Mouse (Mus musculus): ENCODE measurements at regions not wholly inside any gene's neighbourhood (a gene's known extent, or its start where the extent isn't known, plus 50 kb on each side); places are given as distances from the start of the nearest gene placed in this dataset.
A peak's percentile ranks its signal among the peaks of the same experiment; 100 is the strongest.

DNA sequence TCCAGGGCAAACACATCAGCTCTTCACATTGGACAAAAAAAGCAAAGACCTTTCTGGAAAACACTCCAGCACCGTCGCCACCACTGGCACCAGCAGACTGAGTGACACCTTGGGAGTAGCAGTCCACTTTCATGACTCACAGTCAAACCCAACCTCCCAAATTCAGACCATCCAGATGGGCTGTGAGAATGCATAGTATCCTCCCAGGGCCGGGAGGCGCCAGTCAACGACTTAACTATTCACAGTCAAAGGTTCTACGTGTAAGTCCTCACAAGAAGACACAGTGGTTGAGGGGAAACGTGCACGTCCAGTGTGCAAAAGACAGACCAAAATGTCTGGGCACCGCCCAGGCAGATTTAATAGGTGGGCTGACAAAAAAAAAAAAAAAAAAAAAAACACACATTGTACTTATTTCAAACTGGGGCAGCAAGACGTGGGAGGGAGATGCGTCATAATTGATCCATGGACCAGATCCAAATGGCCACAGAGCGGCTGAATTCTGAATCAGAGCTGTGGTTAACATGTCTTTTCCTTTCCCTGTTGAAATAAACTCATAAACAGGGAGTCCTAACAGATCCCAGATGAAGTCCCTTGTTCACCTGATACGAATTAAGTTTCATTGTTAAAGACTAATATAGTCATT, 137.6 kb upstream of the Sox2 start:
- no peak overlapping the region for H3K9ac ChIP-seq
- WGBS, result 90% methylated on average over 13 of the region's 13 CpGs
- no peak for ATAC-seq

GRCm38 (mm10) chr3:34510723-34511122, 139.5 kb upstream of the Sox2 start:
- no peak overlapping the region for H3K9ac ChIP-seq
- H3K4me1 ChIP-seq (replicated peaks), result no peaks in the 10 kb centered on the region
- H3K36me3 ChIP-seq, result no peaks in the 10 kb centered on the region
- WGBS, result 80% methylated on average over 4 of the region's 4 CpGs
- H3K27ac ChIP-seq, result no peak overlapping the region
- no peak overlapping the region for H3K4me2 ChIP-seq (replicated peaks)
- ATAC-seq, result no peak
- H3K4me3 ChIP-seq (replicated peaks), result no peak overlapping the region
- H3K27me3 ChIP-seq (replicated peaks), result no peaks in the 10 kb centered on the region
- H3K9me3 ChIP-seq, result no peaks in the 10 kb centered on the region

More for the DNA sequence above, 137.6 kb upstream of the Sox2 start:
- no peaks in the 10 kb centered on the region for H3K36me3 ChIP-seq
- H3K4me1 ChIP-seq (replicated peaks), result no peaks in the 10 kb centered on the region
- no peaks in the 10 kb centered on the region for H3K27me3 ChIP-seq (replicated peaks)
- H3K27ac ChIP-seq, result no peak overlapping the region
- no peak overlapping the region for H3K4me2 ChIP-seq (replicated peaks)
- H3K9me3 ChIP-seq, result no peaks in the 10 kb centered on the region
- H3K4me3 ChIP-seq (replicated peaks), result no peak overlapping the region

DNA sequence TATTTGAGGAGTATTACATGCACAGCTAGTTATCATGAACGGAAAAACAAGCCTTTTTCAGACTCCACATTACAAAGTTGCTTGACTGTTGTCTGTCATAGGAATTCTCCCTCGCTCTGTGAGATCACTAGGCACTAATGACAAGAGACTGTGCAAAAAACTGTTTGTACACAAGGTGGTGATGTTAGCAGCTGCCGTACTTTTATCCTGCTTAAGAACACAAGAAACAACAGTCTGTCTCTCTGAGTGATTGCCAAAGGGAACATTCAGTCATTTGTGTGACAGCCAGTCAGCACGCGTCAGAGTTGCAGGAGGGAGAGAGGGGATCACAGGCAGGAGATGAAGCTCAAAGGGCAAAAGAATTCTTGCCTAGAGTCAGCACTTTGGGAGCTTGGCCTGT, 141.0 kb upstream of the Sox2 start:
- 60% methylated on average over 5 of the region's 5 CpGs for WGBS
- Histone ChIP-seq H3K4me1 (replicated peaks) (no peaks in the 10 kb centered on the region), H3K27me3 (replicated peaks) (no peaks in the 10 kb centered on the region), H3K9ac (no peak overlapping the region), H3K4me3 (replicated peaks) (no peak overlapping the region), H3K4me2 (replicated peaks) (no peak overlapping the region), H3K27ac (no peak overlapping the region), H3K9me3 (no peaks in the 10 kb centered on the region), H3K36me3 (no peaks in the 10 kb centered on the region)
- no peak for ATAC-seq

DNA sequence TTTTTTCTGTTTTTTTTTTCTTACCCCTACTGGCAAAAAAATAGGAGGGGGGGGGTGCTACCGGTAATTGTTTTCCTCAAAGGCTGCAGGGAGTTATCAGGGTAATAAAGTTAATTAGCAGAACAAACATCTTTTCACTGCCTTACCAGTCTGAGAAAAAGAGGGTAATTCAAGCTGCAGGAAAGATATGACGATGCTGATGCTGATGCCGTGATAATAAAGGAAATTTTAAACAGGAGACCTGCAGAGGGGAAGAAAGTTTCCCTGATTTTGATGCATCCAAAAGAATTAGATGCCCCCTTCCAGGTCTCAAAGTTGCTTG, 145.7 kb upstream of the Sox2 start:
- Histone ChIP-seq H3K27ac (no peak overlapping the region), H3K4me3 (replicated peaks) (no peak overlapping the region), H3K27me3 (replicated peaks) (no peaks in the 10 kb centered on the region), H3K9me3 (no peaks in the 10 kb centered on the region), H3K9ac (no peak overlapping the region), H3K36me3 (no peaks in the 10 kb centered on the region), H3K4me1 (replicated peaks) (no peaks in the 10 kb centered on the region), H3K4me2 (replicated peaks) (no peak overlapping the region)
- WGBS, result 38% methylated on average over 3 of the region's 3 CpGs
- no peak for ATAC-seq

- no peaks in the 10 kb centered on the region for H3K4me1 ChIP-seq (replicated peaks)
- no peaks in the 10 kb centered on the region for H3K36me3 ChIP-seq
- no peak overlapping the region for H3K9ac ChIP-seq
- H3K27ac ChIP-seq, result no peak overlapping the region
- H3K9me3 ChIP-seq, result no peaks in the 10 kb centered on the region
- WGBS, result 68% methylated on average over 13 of the region's 13 CpGs
- no peak for ATAC-seq
- H3K4me3 ChIP-seq (replicated peaks), result no peak overlapping the region
- no peaks in the 10 kb centered on the region for H3K27me3 ChIP-seq (replicated peaks)
- no peak overlapping the region for H3K4me2 ChIP-seq (replicated peaks)
Measured at GRCm38 (mm10) chr3:34503874-34504572, 146.2 kb upstream of the Sox2 start.

GRCm38 (mm10) chr3:34496839-34497238, 153.4 kb upstream of the Sox2 start:
- no peak overlapping the region for H3K4me2 ChIP-seq (replicated peaks)
- H3K27ac ChIP-seq, result no peak overlapping the region
- H3K36me3 ChIP-seq, result no peaks in the 10 kb centered on the region
- no peak overlapping the region for H3K4me3 ChIP-seq (replicated peaks)
- no peaks in the 10 kb centered on the region for H3K27me3 ChIP-seq (replicated peaks)
- H3K4me1 ChIP-seq (replicated peaks), result no peaks in the 10 kb centered on the region
- no peak for ATAC-seq
- no peak overlapping the region for H3K9ac ChIP-seq
- no peaks in the 10 kb centered on the region for H3K9me3 ChIP-seq
- WGBS, result 88% methylated on average over 8 of the region's 8 CpGs

DNA sequence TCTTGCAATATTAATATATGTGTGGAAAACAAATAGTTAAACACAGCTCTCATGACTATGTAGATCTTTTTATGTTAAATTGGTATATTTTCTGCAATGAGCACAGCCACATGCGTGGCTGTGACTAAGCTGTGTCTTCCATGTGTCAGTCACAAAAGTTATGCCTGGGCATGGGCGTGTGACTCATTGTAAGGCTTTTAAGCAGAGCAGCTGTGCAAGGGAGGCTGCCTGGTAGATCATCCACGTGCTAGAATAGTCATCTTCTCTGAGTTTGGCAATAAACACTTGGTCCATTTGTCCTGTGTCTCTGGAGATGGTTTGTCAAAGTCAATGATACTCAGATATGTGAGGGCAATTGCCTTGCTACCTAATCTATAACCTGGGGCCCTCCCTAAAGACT, 154.6 kb upstream of the Sox2 start:
- no peak overlapping the region for H3K9ac ChIP-seq

DNA sequence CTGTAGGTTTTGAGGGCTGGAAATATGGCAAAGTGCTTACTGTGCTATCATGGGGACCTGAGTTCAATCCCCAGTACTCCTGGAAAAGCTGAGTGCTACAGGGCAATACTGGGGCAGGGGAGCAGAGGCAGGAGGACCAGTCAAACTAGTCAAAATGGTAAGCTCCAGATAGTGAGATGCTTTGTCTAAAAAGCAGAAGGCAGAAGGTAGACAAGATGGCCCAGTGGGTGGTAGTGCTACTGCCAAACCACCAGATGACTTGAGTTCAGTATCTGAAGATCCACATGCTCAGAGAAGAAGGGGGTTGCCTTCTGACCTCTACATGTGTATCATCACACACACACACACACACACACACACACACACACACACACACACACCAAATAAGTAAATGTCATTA, 156.3 kb upstream of the Sox2 start:
- ATAC-seq, result no peak
- Histone ChIP-seq H3K4me1 (replicated peaks) (no peaks in the 10 kb centered on the region), H3K9me3 (no peaks in the 10 kb centered on the region), H3K9ac (no peak overlapping the region), H3K4me2 (replicated peaks) (no peak overlapping the region), H3K4me3 (replicated peaks) (no peak overlapping the region), H3K36me3 (no peaks in the 10 kb centered on the region), H3K27ac (no peak overlapping the region), H3K27me3 (replicated peaks) (no peaks in the 10 kb centered on the region)

More for the DNA sequence above, 154.6 kb upstream of the Sox2 start:
- Histone ChIP-seq H3K27me3 (replicated peaks) (no peaks in the 10 kb centered on the region), H3K4me3 (replicated peaks) (no peak overlapping the region), H3K27ac (no peak overlapping the region), H3K36me3 (no peaks in the 10 kb centered on the region), H3K4me2 (replicated peaks) (no peak overlapping the region), H3K9me3 (no peaks in the 10 kb centered on the region), H3K4me1 (replicated peaks) (no peaks in the 10 kb centered on the region)
- no peak for ATAC-seq
- whole genome bisulfite sequencing, result 74% methylated on average over 3 of the region's 3 CpGs

DNA sequence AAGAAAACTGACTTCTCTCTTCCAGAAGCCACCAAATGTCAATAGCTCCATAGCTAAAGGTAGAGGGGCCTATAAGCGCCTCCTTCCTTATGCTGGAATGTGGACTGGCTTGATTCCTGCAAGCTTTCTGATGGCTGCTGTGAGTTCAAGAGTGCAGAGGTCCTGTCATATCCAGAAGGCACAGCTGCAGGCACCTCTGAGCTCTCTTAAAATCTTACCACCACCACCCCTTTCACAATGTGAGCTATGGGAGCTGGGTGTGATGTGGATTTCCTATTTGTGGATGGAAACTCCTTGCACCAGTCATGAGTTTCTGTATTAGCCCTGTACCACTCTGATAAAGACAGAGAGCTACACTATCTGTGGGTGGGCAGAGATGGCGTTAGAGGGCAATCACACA, 161.2 kb upstream of the Sox2 start:
- 88% methylated on average over 2 of the region's 2 CpGs for WGBS
- Histone ChIP-seq H3K27me3 (replicated peaks) (no peaks in the 10 kb centered on the region), H3K4me2 (replicated peaks) (no peak overlapping the region), H3K36me3 (no peaks in the 10 kb centered on the region), H3K27ac (no peak overlapping the region), H3K4me1 (replicated peaks) (no peaks in the 10 kb centered on the region), H3K4me3 (replicated peaks) (no peak overlapping the region), H3K9ac (no peak overlapping the region), H3K9me3 (no peaks in the 10 kb centered on the region)
- ATAC-seq, result no peak

- Histone ChIP-seq H3K9me3 (no peaks in the 10 kb centered on the region), H3K9ac (no peak overlapping the region), H3K27me3 (replicated peaks) (no peaks in the 10 kb centered on the region), H3K27ac (no peak overlapping the region), H3K4me3 (replicated peaks) (no peak overlapping the region), H3K4me2 (replicated peaks) (no peak overlapping the region), H3K4me1 (replicated peaks) (no peaks in the 10 kb centered on the region), H3K36me3 (no peaks in the 10 kb centered on the region)
- WGBS, result 15% methylated on average over 9 of the region's 9 CpGs
- ATAC-seq, result no peak
Measured at GRCm38 (mm10) chr3:34486441-34487050, 163.7 kb upstream of the Sox2 start.

- H3K27ac ChIP-seq, result no peak overlapping the region
- no peak overlapping the region for H3K9ac ChIP-seq
- 38% methylated on average over 15 of the region's 15 CpGs for WGBS
- H3K4me1 ChIP-seq (replicated peaks), result no peaks in the 10 kb centered on the region
- no peaks in the 10 kb centered on the region for H3K27me3 ChIP-seq (replicated peaks)
- H3K36me3 ChIP-seq, result no peaks in the 10 kb centered on the region
- ATAC-seq, result peak; percentile 77
- peak overlapping the region; percentile 32 for H3K4me2 ChIP-seq (replicated peaks)
- H3K4me3 ChIP-seq (replicated peaks), result no peak overlapping the region
- H3K9me3 ChIP-seq, result no peaks in the 10 kb centered on the region
Measured at GRCm38 (mm10) chr3:34485345-34486223, 164.6 kb upstream of the Sox2 start.

DNA sequence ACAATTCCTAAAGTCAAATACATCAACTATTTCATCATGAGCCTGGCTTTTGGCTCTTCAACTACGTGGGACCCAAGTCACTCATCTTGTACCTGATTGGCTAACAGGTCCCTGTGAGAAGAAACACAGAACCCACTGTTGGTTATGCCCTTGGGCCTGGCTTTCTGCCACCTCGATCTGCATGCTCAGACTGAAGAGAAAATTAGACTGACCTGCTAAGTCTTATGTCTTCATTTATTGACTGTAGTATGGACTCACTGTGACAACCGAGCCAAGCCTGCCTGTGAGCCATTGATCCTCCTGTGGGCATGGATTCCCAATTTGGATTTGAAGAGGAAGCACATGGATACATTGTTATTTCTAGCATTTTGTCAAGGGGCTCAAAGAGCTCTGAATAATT, 166.3 kb upstream of the Sox2 start:
- H3K36me3 ChIP-seq, result no peaks in the 10 kb centered on the region
- 83% methylated on average over 3 of the region's 3 CpGs for WGBS

More for the DNA sequence above, 166.3 kb upstream of the Sox2 start:
- no peak overlapping the region for H3K9ac ChIP-seq
- no peak overlapping the region for H3K4me2 ChIP-seq (replicated peaks)
- no peaks in the 10 kb centered on the region for H3K4me1 ChIP-seq (replicated peaks)
- no peak overlapping the region for H3K4me3 ChIP-seq (replicated peaks)
- no peak for ATAC-seq
- no peak overlapping the region for H3K27ac ChIP-seq
- H3K9me3 ChIP-seq, result no peaks in the 10 kb centered on the region
- H3K27me3 ChIP-seq (replicated peaks), result no peaks in the 10 kb centered on the region
